Mouse (Mus musculus) heart, embryonic 14.5 days (tissue): ENCODE results near the gene Phc3. TPM values are rescaled to one million over a fixed set of nuclear protein-coding genes. Genes with fewer than 3 reads are reported as not detected.

Source experiments
- ATAC-seq: fragments of 200-750 bp; cut with Nextera tagmentation; 2 replicates; pipeline ENCODE4 v1.8.0; 2017; ENCODE audit warnings: low read depth, moderate TSS enrichment; ENCODE audit not compliant: insufficient number of reproducible peaks, insufficient read depth, low FRiP score
- H3K27ac ChIP-seq, 2 experiments: fragments of 200-500 bp in 1 of 2; fragments of 300-500 bp in 1 of 2; sonication (generic) in 1 of 2; replicated peaks in 1 of 2; 2 replicates each; pipeline ENCODE4 v1.5.1; 2012 to 2014; ENCODE audit warnings: low read depth in 2 of 2, low read length in 2 of 2, control low read depth in 1 of 2, mild to moderate bottlenecking in 1 of 2, mixed read lengths in 1 of 2; ENCODE audit not compliant: control insufficient read depth in 1 of 2, insufficient read depth in 1 of 2
- H3K27me3 ChIP-seq: fragments of 300-500 bp; sonication (generic); 2 replicates; pipeline ENCODE4 v1.6.1; 2014; ENCODE audit warnings: mild to moderate bottlenecking, low read length, control low read depth; ENCODE audit not compliant: control insufficient read depth, insufficient read depth
- H3K36me3 ChIP-seq: fragments of 300-500 bp; sonication (generic); 2 replicates; pipeline ENCODE4 v1.6.1; 2014; ENCODE audit warnings: mild to moderate bottlenecking, control low read depth, low read length, mixed read lengths; ENCODE audit not compliant: control insufficient read depth, insufficient read depth
- H3K4me1 ChIP-seq, 2 experiments: fragments of 200-500 bp in 1 of 2; fragments of 300-500 bp in 1 of 2; sonication (generic) in 1 of 2; 2 replicates each; pipeline ENCODE4 v1.6.1; 2012 to 2014; ENCODE audit warnings: low read length in 2 of 2, control low read depth in 1 of 2, mixed read lengths in 1 of 2; ENCODE audit not compliant: control insufficient read depth in 2 of 2, insufficient read depth in 2 of 2
- H3K4me2 ChIP-seq: fragments of 300-500 bp; sonication (generic); 2 replicates; pipeline ENCODE4 v1.6.1; 2014; ENCODE audit warnings: mild to moderate bottlenecking, low read length
- H3K4me3 ChIP-seq, 2 experiments: fragments of 200-500 bp in 1 of 2; fragments of 300-500 bp in 1 of 2; sonication (generic) in 1 of 2; 2 replicates each; pipeline ENCODE4 v1.5.1; 2012 to 2014; ENCODE audit warnings: low read length in 2 of 2, mild to moderate bottlenecking in 2 of 2, control low read depth in 1 of 2, low read depth in 1 of 2, moderate library complexity in 1 of 2; ENCODE audit not compliant: control insufficient read depth in 1 of 2, insufficient read depth in 1 of 2
- H3K9ac ChIP-seq: fragments of 300-500 bp; sonication (generic); 2 replicates; pipeline ENCODE4 v1.6.1; 2014; ENCODE audit warnings: mild to moderate bottlenecking, low read length
- H3K9me3 ChIP-seq: fragments of 300-500 bp; sonication (generic); 2 replicates; pipeline ENCODE4 v1.6.1; 2016; ENCODE audit warnings: low read length, control low read depth; ENCODE audit not compliant: control insufficient read depth
- WGBS: fragments of 180-500 bp; shearing (Covaris S2); extraction: QIAGEN DNeasy Blood & Tissue Kit; methylation state at CpG from one replicate; pipeline ENCODE4 v1.1.7; 2014; 5-methylcytosine and 5-hydroxymethylcytosine counted together
- polyA plus RNA-seq: library from polyadenylated mRNA; unstranded; fragments of >200 nt; fragmentation: Nextera tagmentation; extraction: Ambion mirVana; gene quantifications from 2 replicates; pipeline ENCODE4 v1.2.1, GENCODE M21; 2014

Phc3 gene
- polyA plus RNA-seq, 1 experiment from 2014 or later = 7.2 TPM

DNA sequence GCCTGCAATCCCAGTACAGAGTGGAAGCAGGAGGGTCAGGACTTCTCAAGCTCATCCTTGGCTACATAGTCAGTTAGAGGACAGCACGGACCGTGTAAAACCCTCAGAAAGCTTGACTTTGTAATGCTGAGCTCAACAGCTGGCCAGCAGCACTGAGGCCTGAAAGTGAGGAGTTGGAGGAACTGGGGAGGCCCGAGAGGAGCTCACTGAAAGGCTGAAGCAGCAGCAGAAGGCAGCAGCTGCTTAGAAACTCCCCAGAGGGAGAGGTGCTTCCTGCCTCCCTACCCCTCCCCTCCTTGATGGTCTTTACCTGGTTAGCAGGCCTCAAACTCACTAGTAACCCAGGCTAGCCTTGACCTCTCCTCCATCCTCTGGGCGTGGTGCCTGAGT, 30.8 kb upstream of the Phc3 start:
- H3K9ac ChIP-seq = no peak overlapping the region
- H3K4me1 ChIP-seq = peaks cover 4 to 29% of the 10 kb centered on the region in 2 experiments; a peak in 3 of 4 replicates
- no peaks in the 10 kb centered on the region for H3K9me3 ChIP-seq
- H3K36me3 ChIP-seq = no peaks in the 10 kb centered on the region
- H3K27me3 ChIP-seq = no peaks in the 10 kb centered on the region
- H3K4me3 ChIP-seq = no peak overlapping the region
- H3K27ac ChIP-seq = peak overlapping the region in 1 of 2 experiments; percentile 44; a peak in 2 of 4 replicates
- no peak overlapping the region for H3K4me2 ChIP-seq
- WGBS = 41% methylated on average over 4 of the region's 4 CpGs
- ATAC-seq = no peak

DNA sequence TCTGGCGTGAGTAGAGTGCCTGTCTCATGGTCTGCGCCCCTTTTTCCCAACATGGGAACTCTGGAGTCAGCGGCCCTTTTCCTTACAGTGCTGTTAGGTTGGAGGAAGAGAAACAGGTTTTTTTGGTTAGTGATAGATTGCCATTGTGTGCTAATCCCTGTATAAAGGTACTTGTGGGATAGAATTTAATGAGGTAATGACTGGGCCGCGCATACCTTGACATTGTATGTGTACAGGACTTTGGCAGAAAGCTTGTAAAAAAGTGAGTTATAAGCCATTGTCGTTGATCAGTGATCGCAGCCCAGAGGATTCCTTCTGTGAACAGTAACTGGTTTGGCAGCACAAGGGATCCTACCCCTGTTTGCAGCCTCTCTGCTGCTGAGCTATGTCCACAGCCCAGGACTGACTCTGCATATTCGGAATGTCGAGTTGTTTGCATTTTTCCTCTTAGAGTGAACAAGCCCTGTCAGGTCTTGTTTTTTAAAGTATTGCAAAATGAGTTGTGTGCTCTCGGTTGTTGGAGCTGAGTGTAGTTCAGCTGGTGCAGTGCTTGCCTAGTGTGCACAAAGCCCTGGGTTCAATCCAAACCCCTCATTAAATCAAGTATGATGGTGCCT, 30.3 kb upstream of the Phc3 start:
- Histone ChIP-seq H3K4me1 (peaks cover 4 to 29% of the 10 kb centered on the region in 2 experiments; a peak in 3 of 4 replicates), H3K27me3 (no peaks in the 10 kb centered on the region), H3K27ac (peak overlapping the region in 1 of 2 experiments; percentile 44; a peak in 2 of 4 replicates), H3K36me3 (no peaks in the 10 kb centered on the region), H3K4me2 (no peak overlapping the region), H3K4me3 (no peak overlapping the region), H3K9me3 (no peaks in the 10 kb centered on the region), H3K9ac (0 out of 2 replicates have a peak overlapping the region, but pooled peaks have one; percentile 11)
- no peak for ATAC-seq
- 62% methylated on average over 10 of the region's 10 CpGs for WGBS

DNA sequence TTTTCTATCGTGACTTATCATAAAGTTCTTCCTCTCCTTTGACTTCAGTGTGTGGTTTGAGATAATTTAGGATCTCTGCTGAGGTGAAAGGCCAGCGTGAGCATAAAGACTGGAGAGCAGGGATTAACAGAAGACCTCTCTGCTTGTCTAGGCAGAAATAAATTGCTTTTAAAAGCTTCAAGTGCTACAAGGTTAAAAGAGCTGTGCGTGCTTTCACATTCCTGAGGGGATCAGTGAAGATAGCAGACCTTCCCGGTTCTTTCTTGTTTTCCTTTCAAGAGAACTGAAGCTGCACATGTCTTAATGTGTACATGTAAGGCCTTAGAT, 27.4 kb upstream of the Phc3 start:
- peaks cover 4 to 29% of the 10 kb centered on the region in 2 experiments; a peak in 3 of 4 replicates for H3K4me1 ChIP-seq
- peak overlapping the region; percentile 92 for H3K9ac ChIP-seq
- H3K27ac ChIP-seq = peak overlapping the region in 1 of 2 experiments; percentile 91; a peak in 1 of 4 replicates
- no peak for ATAC-seq
- H3K4me2 ChIP-seq = peak overlapping the region; percentile 87
- WGBS = 2% methylated on average over 4 of the region's 4 CpGs
- peak overlapping the region; percentile 93 to 96; a peak in 3 of 4 replicates for H3K4me3 ChIP-seq
- no peaks in the 10 kb centered on the region for H3K27me3 ChIP-seq
- H3K9me3 ChIP-seq = no peaks in the 10 kb centered on the region
- H3K36me3 ChIP-seq = no peaks in the 10 kb centered on the region

DNA sequence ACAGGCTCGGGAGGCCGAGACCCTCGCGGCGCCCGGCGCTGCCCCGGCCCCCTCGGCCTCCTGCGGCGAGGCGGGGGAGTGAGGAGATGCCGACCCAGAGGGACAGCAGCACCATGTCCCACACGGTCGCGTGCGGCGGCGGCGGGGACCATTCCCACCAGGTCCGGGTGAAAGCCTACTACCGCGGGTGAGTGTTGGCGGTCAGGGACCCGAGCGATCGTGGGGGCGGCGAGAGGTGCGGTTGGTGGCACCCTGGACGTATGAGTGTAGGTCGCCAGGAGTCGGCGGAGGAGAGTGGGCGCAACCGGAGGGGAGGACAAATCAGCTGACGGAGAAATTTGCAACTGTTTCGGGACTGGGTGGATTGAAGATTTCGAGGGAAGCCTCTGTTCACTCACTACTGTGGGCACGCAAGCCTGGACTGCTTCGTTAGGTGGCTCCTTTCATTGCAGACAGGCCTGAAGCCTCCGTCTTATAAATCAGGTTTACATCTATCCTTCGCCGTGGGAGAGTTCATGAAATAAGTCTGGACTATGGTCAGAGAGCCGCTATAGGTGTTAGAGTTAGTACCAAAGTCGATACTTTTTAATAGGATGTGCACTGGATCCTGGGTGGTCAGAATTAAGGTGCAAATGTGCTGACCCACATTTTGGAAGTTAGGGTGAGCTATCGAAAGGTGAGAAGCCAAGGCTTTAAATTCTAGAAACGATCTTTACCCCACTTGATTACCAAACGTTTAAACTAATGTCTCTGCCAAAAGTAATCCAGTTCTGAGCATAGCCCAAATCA, 26.9 kb upstream of the Phc3 start:
- under 1% methylated on average over 41 of the region's 49 CpGs for WGBS
- Histone ChIP-seq H3K4me1 (peaks cover 4 to 25% of the 10 kb centered on the region in 2 experiments; a peak in 3 of 4 replicates), H3K4me2 (peak overlapping the region; percentile 87), H3K9ac (peak overlapping the region; percentile 92), H3K4me3 (peak overlapping the region; percentile 93 to 96), H3K27ac (peak overlapping the region; percentile 71 to 91), H3K27me3 (no peaks in the 10 kb centered on the region), H3K36me3 (no peaks in the 10 kb centered on the region), H3K9me3 (no peaks in the 10 kb centered on the region)
- ATAC-seq = peak; percentile 5; the same call in 1 of the 2 replicates

DNA sequence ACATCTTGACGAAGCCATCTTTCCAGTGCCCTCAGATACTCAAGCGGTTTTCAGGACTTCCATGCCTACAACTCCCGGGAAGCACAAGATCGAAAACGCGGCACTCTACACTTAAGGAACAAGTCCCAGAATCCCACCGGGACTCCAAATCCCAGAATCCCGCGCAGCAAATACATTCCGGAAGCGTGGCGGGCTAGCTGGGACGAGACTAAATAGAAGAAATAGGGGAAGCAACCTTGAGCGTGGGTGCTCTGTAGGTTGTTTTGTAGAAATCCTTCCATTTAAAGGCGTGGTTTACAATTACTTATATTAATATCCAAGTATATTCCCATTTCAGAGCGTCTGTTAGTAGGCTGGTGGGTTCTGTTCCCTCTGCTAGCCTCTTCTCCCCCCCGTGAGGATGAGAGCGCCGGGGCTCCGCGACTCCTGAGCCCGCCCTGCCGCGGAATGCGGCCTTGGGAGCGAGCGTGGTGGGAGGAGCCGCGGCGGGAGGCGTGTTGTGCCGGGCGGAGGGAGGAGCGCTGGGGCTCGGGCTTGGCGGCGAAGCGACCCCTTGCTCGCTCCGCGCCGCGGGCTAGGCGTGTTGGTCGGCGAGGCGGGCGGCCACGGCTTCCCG, 26.2 kb upstream of the Phc3 start, which contains the start of gene Prkci:
Prkci (plus strand) TSS at position 465 of the 616 bp plus-strand sequence.
- peak; percentile 97 for ATAC-seq
- no peaks in the 10 kb centered on the region for H3K27me3 ChIP-seq
- no peaks in the 10 kb centered on the region for H3K36me3 ChIP-seq
- peak within 1 kb of the TSS; percentile 92 for H3K9ac ChIP-seq
- H3K4me3 ChIP-seq = peak within 1 kb of the TSS; percentile 93 to 96
- peaks cover 4 to 25% of the 10 kb centered on the region in 2 experiments; a peak in 3 of 4 replicates for H3K4me1 ChIP-seq
- WGBS = 1% methylated on average over 45 of the region's 50 CpGs
- H3K27ac ChIP-seq = peak within 1 kb of the TSS; percentile 71 to 91
- no peaks in the 10 kb centered on the region for H3K9me3 ChIP-seq
- H3K4me2 ChIP-seq = peak within 1 kb of the TSS; percentile 87

DNA sequence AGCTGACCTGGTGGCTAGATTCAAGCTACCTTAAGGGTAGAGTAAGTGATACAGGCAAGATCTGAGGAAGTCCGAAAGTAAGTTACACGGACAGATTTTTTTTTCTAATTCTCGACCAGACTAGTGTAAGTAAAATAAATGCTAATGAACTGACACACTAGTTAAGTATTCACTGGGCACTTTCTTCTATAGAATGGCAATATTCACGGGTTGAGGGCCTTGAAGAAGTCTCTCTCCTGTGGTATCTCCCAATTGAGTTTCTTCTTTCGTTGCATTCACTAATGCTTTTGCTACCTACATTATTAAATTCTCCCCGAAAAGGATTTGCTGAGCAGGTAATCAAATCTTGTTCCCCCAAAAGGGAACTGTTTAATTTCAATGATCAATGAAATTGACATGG, 25.6 kb upstream of the Phc3 start:
- peak overlapping the region in 1 of 2 experiments; percentile 91; a peak in 1 of 4 replicates for H3K27ac ChIP-seq
- no peaks in the 10 kb centered on the region for H3K36me3 ChIP-seq
- WGBS = 17% methylated on average over 6 of the region's 6 CpGs

DNA sequence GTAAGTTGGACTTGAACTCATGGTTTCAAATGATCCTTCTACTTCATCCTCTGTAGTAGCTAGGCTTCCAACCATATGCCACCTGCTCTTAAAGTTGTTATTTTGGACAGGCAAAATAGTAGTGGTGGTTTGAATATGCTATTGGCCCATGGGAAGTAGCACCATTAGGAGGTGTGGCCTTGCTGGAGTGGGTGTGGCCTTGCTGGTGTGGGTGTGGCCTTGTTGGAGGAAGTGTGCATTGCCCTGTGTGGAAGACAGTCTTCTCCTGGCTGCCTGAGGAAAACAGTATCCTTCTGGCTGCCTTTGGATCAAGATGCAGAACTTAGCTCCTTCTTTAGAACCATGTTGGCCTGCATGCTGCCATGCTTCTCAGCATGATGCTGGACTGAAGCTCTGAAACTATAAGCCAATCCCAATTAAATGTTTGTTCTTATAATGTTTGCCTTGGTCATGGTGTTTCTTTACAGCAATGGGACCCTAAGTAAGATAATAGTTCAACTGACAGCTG, 23.9 kb upstream of the Phc3 start:
- Histone ChIP-seq H3K4me1 (peaks cover 0 to 7% of the 10 kb centered on the region in 2 experiments; a peak in 2 of 4 replicates), H3K36me3 (no peaks in the 10 kb centered on the region), H3K27me3 (no peaks in the 10 kb centered on the region), H3K27ac (no peak overlapping the region), H3K4me3 (no peak overlapping the region), H3K9me3 (no peaks in the 10 kb centered on the region), H3K4me2 (no peak overlapping the region), H3K9ac (no peak overlapping the region)
- no peak for ATAC-seq

More for the DNA sequence above, 25.6 kb upstream of the Phc3 start:
- peaks cover 3 to 20% of the 10 kb centered on the region in 2 experiments; a peak in 3 of 4 replicates for H3K4me1 ChIP-seq
- peak overlapping the region; percentile 87 for H3K4me2 ChIP-seq
- ATAC-seq = no peak
- peak overlapping the region; percentile 92 for H3K9ac ChIP-seq
- H3K4me3 ChIP-seq = peak overlapping the region; percentile 44 to 93; a peak in 3 of 4 replicates
- no peaks in the 10 kb centered on the region for H3K27me3 ChIP-seq
- H3K9me3 ChIP-seq = no peaks in the 10 kb centered on the region
